Mouse (Mus musculus) stomach, postnatal 0 days (tissue): ENCODE results near the gene Olfr161. TPM values are rescaled to one million over a fixed set of nuclear protein-coding genes. Genes with fewer than 3 reads are reported as not detected.
A peak's percentile ranks its signal among the peaks of the same experiment; 100 is the strongest.
"Not testable (repeated sequence)": the region's sequence is repeated elsewhere in the genome, so short reads cannot be mapped to it uniquely, and the experiment has no call there.

Experiments
- ATAC-seq: fragments of 200-750 bp; cut with Nextera tagmentation; 2 replicates; pipeline ENCODE4 v1.8.0; 2017; ENCODE audit not compliant: low FRiP score, low TSS enrichment
- DNase-seq: peaks from one replicate; pipeline ENCODE4 v3.0.0-alpha.2; 2016; ENCODE audit warnings: low spot score
- H3K27ac ChIP-seq: fragments of 300-500 bp; sonication (generic); replicated peaks from 2 replicates; pipeline ENCODE4 v1.5.1; 2014; ENCODE audit warnings: mild to moderate bottlenecking, control low read depth
- H3K27me3 ChIP-seq: fragments of 300-500 bp; sonication (generic); 2 replicates; pipeline ENCODE4 v1.6.1; 2014; ENCODE audit warnings: low read length; ENCODE audit not compliant: control insufficient read depth, insufficient read depth
- H3K36me3 ChIP-seq: fragments of 300-500 bp; sonication (generic); 2 replicates; pipeline ENCODE4 v1.6.1; 2014; ENCODE audit warnings: low read length, mixed read lengths; ENCODE audit not compliant: control insufficient read depth, insufficient read depth
- H3K4me1 ChIP-seq: fragments of 300-500 bp; sonication (generic); replicated peaks from 2 replicates; pipeline ENCODE4 v1.6.1; 2014; ENCODE audit warnings: antibody characterized with exemption; ENCODE audit not compliant: control insufficient read depth, insufficient read depth
- H3K4me2 ChIP-seq: fragments of 300-500 bp; sonication (generic); replicated peaks from 2 replicates; pipeline ENCODE4 v1.6.1; 2014; ENCODE audit warnings: low read depth, mild to moderate bottlenecking, control low read depth, moderate library complexity
- H3K4me3 ChIP-seq: fragments of 300-500 bp; sonication (generic); 2 replicates; pipeline ENCODE4 v1.5.1; 2014; ENCODE audit warnings: low read depth, low read length, control low read depth
- H3K9ac ChIP-seq: fragments of 300-500 bp; sonication (generic); 2 replicates; pipeline ENCODE4 v1.6.1; 2014; ENCODE audit warnings: mild to moderate bottlenecking, low read length, control low read depth, mixed read lengths
- H3K9me3 ChIP-seq: fragments of 300-500 bp; sonication (generic); 2 replicates; pipeline ENCODE4 v1.6.1; 2016; ENCODE audit warnings: low read length; ENCODE audit not compliant: control insufficient read depth
- CTCF ChIP-seq: IDR thresholded peaks from 2 replicates; pipeline ENCODE4 v1.5.1; 2016; ENCODE audit warnings: antibody characterized with exemption, low read depth, mild to moderate bottlenecking, moderate library complexity
- EP300 ChIP-seq: optimal IDR thresholded peaks from 2 replicates; pipeline ENCODE3; 2016; ENCODE audit warnings: antibody characterized with exemption
- WGBS: fragments of 180-500 bp; shearing (Covaris S2); extraction: QIAGEN DNeasy Blood & Tissue Kit; methylation state at CpG from one replicate; pipeline ENCODE4 v1.1.7; 2014; 5-methylcytosine and 5-hydroxymethylcytosine counted together
- polyA plus RNA-seq: library from polyadenylated mRNA; unstranded; fragments of >200 nt; fragmentation: Nextera tagmentation; extraction: Ambion mirVana; gene quantifications from 2 replicates; pipeline ENCODE4 v1.2.1, GENCODE M21; 2015

The Olfr161 gene
- polyA plus RNA-seq, result not detected in 2 replicates

DNA sequence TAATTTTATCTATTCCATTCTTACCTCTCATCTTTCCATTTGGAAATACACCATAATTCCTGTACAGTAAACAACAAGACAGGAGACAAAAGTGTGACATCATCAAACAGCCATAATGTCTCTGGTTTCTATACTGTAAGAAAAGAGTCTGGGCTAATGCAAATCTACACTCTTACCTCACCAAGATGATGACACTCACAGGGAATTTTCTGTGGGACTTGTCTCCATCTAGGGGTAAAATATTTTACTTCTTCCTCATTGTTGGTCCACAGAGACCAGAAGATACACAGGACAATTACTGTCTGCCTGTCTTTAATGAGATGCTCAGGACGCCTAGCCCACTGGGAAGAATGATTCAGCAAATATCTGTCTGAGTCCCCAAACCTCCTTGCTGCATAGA, at the start of gene Olfr161:
Gene Olfr161 (plus strand): TSS at position 352 of the 400 bp plus-strand sequence.
- no peaks in the 10 kb centered on the region for H3K4me1 ChIP-seq
- no peak for ATAC-seq
- H3K4me3 ChIP-seq, result no peak within 1 kb of the TSS
- H3K27me3 ChIP-seq, result no peaks in the 10 kb centered on the region
- no peaks in the 10 kb centered on the region for H3K36me3 ChIP-seq
- no peak within 1 kb of the TSS for H3K27ac ChIP-seq
- H3K9ac ChIP-seq, result no peak within 1 kb of the TSS
- WGBS, result 71% methylated on average over 1 of the region's 1 CpGs
- no peaks in the 10 kb centered on the region for H3K9me3 ChIP-seq
- TF ChIP-seq CTCF (no peak), EP300 (no peak)
- H3K4me2 ChIP-seq, result no peak within 1 kb of the TSS
- no peak for DNase-seq

DNA sequence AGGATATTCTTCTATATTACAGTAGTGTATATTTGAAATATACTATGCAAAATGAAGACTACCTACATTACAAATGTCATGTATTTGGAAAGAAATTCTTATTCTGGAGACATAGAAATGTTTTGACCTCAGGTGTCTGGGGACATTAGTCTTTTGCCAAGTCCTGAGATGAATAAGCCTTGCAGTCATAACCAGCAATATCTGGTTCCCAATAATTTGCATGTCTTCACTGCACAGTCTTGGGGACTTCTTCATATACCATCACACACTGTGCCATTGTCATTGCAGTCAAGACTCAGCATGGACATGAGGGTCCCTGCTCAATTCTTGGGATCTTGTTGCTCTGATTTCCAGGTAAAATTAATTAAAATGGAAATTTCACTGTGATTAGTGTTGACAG, 27.3 kb upstream of the Olfr161 start:
- no peaks in the 10 kb centered on the region for H3K4me1 ChIP-seq
- no peak overlapping the region for H3K4me2 ChIP-seq
- no peaks in the 10 kb centered on the region for H3K9me3 ChIP-seq
- H3K36me3 ChIP-seq, result no peaks in the 10 kb centered on the region
- no peak for TF ChIP-seq EP300
- no peak for TF ChIP-seq CTCF
- H3K4me3 ChIP-seq, result no peak overlapping the region
- DNase-seq, result no peak
- ATAC-seq, result no peak
- H3K27me3 ChIP-seq, result no peaks in the 10 kb centered on the region
- H3K27ac ChIP-seq, result no peak overlapping the region
- no peak overlapping the region for H3K9ac ChIP-seq

DNA sequence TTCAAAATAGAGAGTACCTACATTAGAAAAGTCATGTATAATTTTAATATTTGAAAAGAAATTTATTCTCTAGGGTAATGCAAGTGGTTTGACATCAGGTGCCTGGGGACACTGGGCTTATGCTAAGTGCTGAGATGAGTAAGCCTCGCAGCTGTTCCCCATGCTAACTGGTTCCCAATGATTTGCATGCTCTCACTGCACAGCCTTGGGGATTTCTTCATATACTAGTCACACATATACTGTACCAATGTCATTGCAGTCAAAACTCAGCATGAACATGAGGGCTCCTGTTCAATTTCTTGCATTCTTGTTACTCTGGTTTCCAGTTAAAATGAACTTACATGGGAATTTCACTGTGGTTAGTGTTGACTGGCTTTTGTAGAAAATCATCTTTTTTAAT, 13.2 kb upstream of the Olfr161 start:
- H3K9me3 ChIP-seq, H3K4me3 ChIP-seq, H3K4me1 ChIP-seq, H3K36me3 ChIP-seq, H3K9ac ChIP-seq, H3K27me3 ChIP-seq, DNase-seq, H3K27ac ChIP-seq, H3K4me2 ChIP-seq, ATAC-seq: not testable (repeated sequence)
- WGBS, result 61% methylated on average over 1 of the region's 1 CpGs

DNA sequence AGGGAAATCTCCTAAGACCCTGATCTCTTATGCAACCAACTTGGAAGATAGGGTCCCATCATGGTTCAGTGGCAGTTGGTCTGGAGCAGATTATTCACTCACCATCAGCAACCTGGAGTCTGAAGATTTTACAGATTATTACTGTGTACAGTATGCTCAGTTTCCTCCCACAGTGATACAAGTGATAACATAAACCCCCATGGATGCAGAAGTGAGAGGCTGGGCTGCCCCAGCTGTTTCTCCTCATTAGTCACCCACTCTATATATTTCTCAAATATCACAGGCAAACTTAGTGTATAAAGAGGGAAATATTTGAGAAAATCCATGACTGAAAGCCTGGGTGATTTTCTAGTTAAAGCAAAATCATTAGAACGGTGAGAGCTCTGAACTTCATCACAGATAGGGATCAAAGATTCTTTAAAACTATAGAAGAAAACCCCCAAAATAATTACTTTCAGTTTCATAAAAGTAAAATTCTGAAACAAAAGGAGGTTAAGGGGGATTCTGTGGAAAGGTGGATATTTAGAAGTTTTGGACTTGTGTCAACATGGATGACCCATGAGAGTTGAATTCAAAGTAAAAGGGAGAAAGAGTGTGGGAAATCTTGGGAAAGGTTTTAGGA, 12.5 kb upstream of the Olfr161 start:
- not testable (repeated sequence) for H3K9ac ChIP-seq, H3K4me3 ChIP-seq, H3K36me3 ChIP-seq, H3K4me1 ChIP-seq, ATAC-seq, H3K27ac ChIP-seq, DNase-seq, H3K9me3 ChIP-seq, H3K4me2 ChIP-seq, H3K27me3 ChIP-seq
- 85% methylated on average over 1 of the region's 1 CpGs for WGBS

DNA sequence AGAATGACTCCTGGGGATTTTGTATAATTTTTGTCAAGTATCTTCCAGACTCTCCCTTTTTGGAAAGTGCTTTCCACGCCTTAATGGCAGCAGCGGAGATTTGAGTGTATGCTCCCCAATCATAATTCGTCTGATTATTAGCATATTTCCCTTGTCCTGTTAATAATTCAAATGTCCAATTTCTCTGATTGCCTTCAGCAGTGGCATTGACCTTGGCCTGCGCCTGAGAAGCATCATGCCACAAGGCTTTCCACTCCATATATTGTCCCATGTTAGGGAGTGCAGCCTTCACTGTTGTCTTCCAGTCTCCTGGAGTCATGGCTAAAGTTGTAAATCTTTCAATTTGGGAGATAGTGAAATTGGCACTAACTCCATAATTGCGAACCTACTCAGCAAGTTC, 40.5 kb downstream of the Olfr161 start:
- not testable (repeated sequence) for H3K4me3 ChIP-seq, ATAC-seq

DNA sequence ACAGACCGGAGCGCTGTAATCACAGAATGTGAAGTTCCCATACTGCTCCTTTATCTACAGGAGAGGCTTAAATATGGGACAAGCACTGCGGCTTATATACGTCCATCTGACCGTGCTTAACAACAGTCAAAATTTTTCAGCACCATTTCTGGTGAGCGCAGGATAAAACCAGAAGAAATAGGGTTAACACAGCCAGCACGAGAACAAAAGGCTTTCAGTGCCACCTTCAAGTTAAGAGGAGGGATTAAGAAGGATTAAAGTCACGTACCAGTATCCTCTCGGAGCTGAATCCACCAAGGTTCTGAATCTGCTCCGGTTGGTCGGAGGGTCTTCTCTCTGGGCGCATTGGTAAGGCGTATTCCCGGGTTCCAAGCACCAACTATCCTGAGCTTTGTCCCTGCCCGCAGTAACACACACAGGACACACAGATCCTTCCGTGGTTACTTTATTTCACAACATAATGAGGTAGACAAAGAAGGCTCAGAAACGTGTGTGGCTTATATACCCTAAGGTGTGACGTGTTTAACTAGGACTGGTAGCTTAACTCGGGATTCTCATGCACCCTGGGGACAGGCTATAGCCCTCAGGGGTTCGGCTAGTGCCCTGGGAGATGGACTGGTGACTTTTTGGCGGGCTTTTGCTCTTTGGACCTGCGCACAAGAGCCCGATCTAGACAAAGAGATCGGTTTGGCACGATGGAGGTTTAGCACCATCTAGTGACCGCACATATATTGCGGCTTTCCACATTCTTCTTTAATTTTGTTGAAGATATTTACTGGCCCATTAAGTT, 41.9 kb downstream of the Olfr161 start:
- TF ChIP-seq CTCF, result peak; percentile 59
- not testable (repeated sequence) for DNase-seq

More for the DNA sequence above, 40.5 kb downstream of the Olfr161 start:
- H3K4me1 ChIP-seq, H3K9me3 ChIP-seq, H3K27ac ChIP-seq, H3K9ac ChIP-seq, H3K27me3 ChIP-seq, H3K4me2 ChIP-seq, H3K36me3 ChIP-seq, DNase-seq: not testable (repeated sequence)
- 84% methylated on average over 5 of the region's 5 CpGs for WGBS

More for the DNA sequence above, 41.9 kb downstream of the Olfr161 start:
- H3K27me3 ChIP-seq, H3K9me3 ChIP-seq, H3K36me3 ChIP-seq, H3K4me1 ChIP-seq, H3K9ac ChIP-seq, H3K27ac ChIP-seq, ATAC-seq: not testable (repeated sequence)
- WGBS, result 31% methylated on average over 27 of the region's 27 CpGs
- Histone ChIP-seq H3K4me3 (peak overlapping the region; percentile 14; the same call in 1 of the 2 replicates), H3K4me2 (peak overlapping the region; percentile 38)

Other genes starting within 250 kb of the Olfr161 start
- not detected in 2 replicates for gene Mefv, start 127.1 kb downstream of the Olfr161 start, polyA plus RNA-seq
- gene Zfp263, start 153.1 kb downstream of the Olfr161 start, polyA plus RNA-seq, result 19.1 and 22.7 TPM in 2 replicates
- gene Olfr15, start 239.8 kb downstream of the Olfr161 start, polyA plus RNA-seq, result not detected in 2 replicates